Mouse (Mus musculus): ENCODE data around the gene Podxl. TPM values are rescaled to one million over a fixed set of nuclear protein-coding genes. Genes with fewer than 3 reads are reported as not detected.

The Podxl gene
- polyA plus RNA-seq, 1 experiment from 2014 or later = 10.8 TPM

GRCm38 (mm10) chr6:31597136-31597460, 33.3 kb upstream of the Podxl start:
- H3K27ac ChIP-seq (ENCODE audit: low read depth, low read length) = peak overlapping the region; percentile 76; the same call in 1 of the 2 replicates
- H3K27me3 ChIP-seq (ENCODE audit: control insufficient read depth, insufficient read depth, low read length) = no peaks in the 10 kb centered on the region
- no peak overlapping the region for H3K4me3 ChIP-seq (ENCODE audit: low read depth, low read length)
- peak overlapping the region; percentile 22; the same call in 1 of the 2 replicates for H3K4me2 ChIP-seq (ENCODE audit: low read depth)
- no peaks in the 10 kb centered on the region for H3K36me3 ChIP-seq (ENCODE audit: control insufficient read depth, insufficient read depth, low read length)
- 18% methylated on average over 4 of the region's 4 CpGs for WGBS
- DNase-seq (ENCODE audit: low spot score) (no peak), ATAC-seq (ENCODE audit: insufficient read depth, low FRiP score, low TSS enrichment) (no peak; the same call in 1 of the 2 replicates)
- no peak overlapping the region for H3K9ac ChIP-seq (ENCODE audit: low read length)
- peaks cover 20% of the 10 kb centered on the region for H3K4me1 ChIP-seq (ENCODE audit: control insufficient read depth, insufficient read depth, low read length)
- no peaks in the 10 kb centered on the region for H3K9me3 ChIP-seq (ENCODE audit: control insufficient read depth, low read length)

- Histone ChIP-seq H3K4me3 (ENCODE audit: low read depth, low read length) (no peak overlapping the region), H3K4me1 (ENCODE audit: control insufficient read depth, insufficient read depth, low read length) (peaks cover 20% of the 10 kb centered on the region), H3K36me3 (ENCODE audit: control insufficient read depth, insufficient read depth, low read length) (no peaks in the 10 kb centered on the region), H3K27me3 (ENCODE audit: control insufficient read depth, insufficient read depth, low read length) (no peaks in the 10 kb centered on the region), H3K9me3 (ENCODE audit: control insufficient read depth, low read length) (no peaks in the 10 kb centered on the region), H3K4me2 (ENCODE audit: low read depth) (peak overlapping the region; percentile 22), H3K27ac (ENCODE audit: low read depth, low read length) (peak overlapping the region; percentile 76), H3K9ac (ENCODE audit: low read length) (0 out of 2 replicates have a peak overlapping the region, but pooled peaks have one; percentile 31)
- 11% methylated on average over 20 of the region's 20 CpGs for WGBS
- DNase-seq (ENCODE audit: low spot score) (peak; percentile 78), ATAC-seq (ENCODE audit: insufficient read depth, low FRiP score, low TSS enrichment) (peak; percentile 85)
These were observed 32.8 kb upstream of the Podxl start for GRCm38 (mm10) chr6:31596346-31597135.

GRCm38 (mm10) chr6:31592579-31593238, 28.9 kb upstream of the Podxl start:
- DNase-seq (ENCODE audit: low spot score) (no peak), ATAC-seq (ENCODE audit: insufficient read depth, low FRiP score, low TSS enrichment) (no peak)
- Histone ChIP-seq H3K36me3 (ENCODE audit: control insufficient read depth, insufficient read depth, low read length) (no peaks in the 10 kb centered on the region), H3K4me1 (ENCODE audit: control insufficient read depth, insufficient read depth, low read length) (peaks cover 9% of the 10 kb centered on the region), H3K4me2 (ENCODE audit: low read depth) (no peak overlapping the region), H3K27ac (ENCODE audit: low read depth, low read length) (no peak overlapping the region), H3K9ac (ENCODE audit: low read length) (no peak overlapping the region), H3K9me3 (ENCODE audit: control insufficient read depth, low read length) (no peaks in the 10 kb centered on the region), H3K4me3 (ENCODE audit: low read depth, low read length) (no peak overlapping the region), H3K27me3 (ENCODE audit: control insufficient read depth, insufficient read depth, low read length) (no peaks in the 10 kb centered on the region)
- WGBS = 81% methylated on average over 1 of the region's 1 CpGs

- 81% methylated on average over 2 of the region's 2 CpGs for WGBS
These were observed 28.3 kb upstream of the Podxl start for GRCm38 (mm10) chr6:31592128-31592527.

GRCm38 (mm10) chr6:31591676-31592075, 27.9 kb upstream of the Podxl start:
- no peaks in the 10 kb centered on the region for H3K9me3 ChIP-seq (ENCODE audit: control insufficient read depth, low read length)
- no peak overlapping the region for H3K27ac ChIP-seq (ENCODE audit: low read depth, low read length)
- H3K4me1 ChIP-seq (ENCODE audit: control insufficient read depth, insufficient read depth, low read length) = peaks cover 5% of the 10 kb centered on the region
- DNase-seq (ENCODE audit: low spot score) = no peak
- no peak overlapping the region for H3K4me2 ChIP-seq (ENCODE audit: low read depth)
- 93% methylated on average over 3 of the region's 3 CpGs for WGBS
- no peak for ATAC-seq (ENCODE audit: insufficient read depth, low FRiP score, low TSS enrichment)
- no peaks in the 10 kb centered on the region for H3K27me3 ChIP-seq (ENCODE audit: control insufficient read depth, insufficient read depth, low read length)
- H3K36me3 ChIP-seq (ENCODE audit: control insufficient read depth, insufficient read depth, low read length) = no peaks in the 10 kb centered on the region
- H3K4me3 ChIP-seq (ENCODE audit: low read depth, low read length) = no peak overlapping the region
- H3K9ac ChIP-seq (ENCODE audit: low read length) = no peak overlapping the region

More at GRCm38 (mm10) chr6:31592128-31592527, 28.3 kb upstream of the Podxl start:
- no peaks in the 10 kb centered on the region for H3K36me3 ChIP-seq (ENCODE audit: control insufficient read depth, insufficient read depth, low read length)
- ATAC-seq (ENCODE audit: insufficient read depth, low FRiP score, low TSS enrichment) (no peak), DNase-seq (ENCODE audit: low spot score) (no peak)
- no peaks in the 10 kb centered on the region for H3K27me3 ChIP-seq (ENCODE audit: control insufficient read depth, insufficient read depth, low read length)
- no peak overlapping the region for H3K9ac ChIP-seq (ENCODE audit: low read length)
- no peaks in the 10 kb centered on the region for H3K9me3 ChIP-seq (ENCODE audit: control insufficient read depth, low read length)
- H3K4me1 ChIP-seq (ENCODE audit: control insufficient read depth, insufficient read depth, low read length) = peaks cover 9% of the 10 kb centered on the region
- H3K4me3 ChIP-seq (ENCODE audit: low read depth, low read length) = no peak overlapping the region
- H3K4me2 ChIP-seq (ENCODE audit: low read depth) = no peak overlapping the region
- H3K27ac ChIP-seq (ENCODE audit: low read depth, low read length) = no peak overlapping the region

GRCm38 (mm10) chr6:31590754-31591153, 27.0 kb upstream of the Podxl start:
- no peak overlapping the region for H3K27ac ChIP-seq (ENCODE audit: low read depth, low read length)
- no peaks in the 10 kb centered on the region for H3K27me3 ChIP-seq (ENCODE audit: control insufficient read depth, insufficient read depth, low read length)
- WGBS = 88% methylated on average over 2 of the region's 2 CpGs
- no peak overlapping the region for H3K9ac ChIP-seq (ENCODE audit: low read length)
- no peak overlapping the region for H3K4me3 ChIP-seq (ENCODE audit: low read depth, low read length)
- H3K36me3 ChIP-seq (ENCODE audit: control insufficient read depth, insufficient read depth, low read length) = no peaks in the 10 kb centered on the region
- DNase-seq (ENCODE audit: low spot score) (no peak), ATAC-seq (ENCODE audit: insufficient read depth, low FRiP score, low TSS enrichment) (no peak)
- H3K9me3 ChIP-seq (ENCODE audit: control insufficient read depth, low read length) = no peaks in the 10 kb centered on the region
- no peaks in the 10 kb centered on the region for H3K4me1 ChIP-seq (ENCODE audit: control insufficient read depth, insufficient read depth, low read length)
- no peak overlapping the region for H3K4me2 ChIP-seq (ENCODE audit: low read depth)

GRCm38 (mm10) chr6:31589268-31589667, 25.5 kb upstream of the Podxl start:
- DNase-seq (ENCODE audit: low spot score) = no peak
- H3K9ac ChIP-seq (ENCODE audit: low read length) = no peak overlapping the region
- no peaks in the 10 kb centered on the region for H3K9me3 ChIP-seq (ENCODE audit: control insufficient read depth, low read length)
- no peak overlapping the region for H3K4me3 ChIP-seq (ENCODE audit: low read depth, low read length)
- H3K27me3 ChIP-seq (ENCODE audit: control insufficient read depth, insufficient read depth, low read length) = no peaks in the 10 kb centered on the region
- ATAC-seq (ENCODE audit: insufficient read depth, low FRiP score, low TSS enrichment) = no peak
- H3K36me3 ChIP-seq (ENCODE audit: control insufficient read depth, insufficient read depth, low read length) = no peaks in the 10 kb centered on the region
- WGBS = 85% methylated on average over 3 of the region's 3 CpGs
- no peak overlapping the region for H3K27ac ChIP-seq (ENCODE audit: low read depth, low read length)
- H3K4me1 ChIP-seq (ENCODE audit: control insufficient read depth, insufficient read depth, low read length) = no peaks in the 10 kb centered on the region
- H3K4me2 ChIP-seq (ENCODE audit: low read depth) = no peak overlapping the region

GRCm38 (mm10) chr6:31587655-31588054, 23.9 kb upstream of the Podxl start:
- no peaks in the 10 kb centered on the region for H3K4me1 ChIP-seq (ENCODE audit: control insufficient read depth, insufficient read depth, low read length)
- no peak for ATAC-seq (ENCODE audit: insufficient read depth, low FRiP score, low TSS enrichment)
- 55% methylated on average over 4 of the region's 4 CpGs for WGBS

GRCm38 (mm10) chr6:31586127-31586526, 22.3 kb upstream of the Podxl start:
- H3K27ac ChIP-seq (ENCODE audit: low read depth, low read length) = no peak overlapping the region
- ATAC-seq (ENCODE audit: insufficient read depth, low FRiP score, low TSS enrichment) (no peak), DNase-seq (ENCODE audit: low spot score) (no peak)
- 84% methylated on average over 2 of the region's 2 CpGs for WGBS
- H3K4me1 ChIP-seq (ENCODE audit: control insufficient read depth, insufficient read depth, low read length) = no peaks in the 10 kb centered on the region
- H3K4me2 ChIP-seq (ENCODE audit: low read depth) = no peak overlapping the region
- no peaks in the 10 kb centered on the region for H3K27me3 ChIP-seq (ENCODE audit: control insufficient read depth, insufficient read depth, low read length)
- no peak overlapping the region for H3K4me3 ChIP-seq (ENCODE audit: low read depth, low read length)
- no peaks in the 10 kb centered on the region for H3K9me3 ChIP-seq (ENCODE audit: control insufficient read depth, low read length)
- H3K36me3 ChIP-seq (ENCODE audit: control insufficient read depth, insufficient read depth, low read length) = no peaks in the 10 kb centered on the region
- H3K9ac ChIP-seq (ENCODE audit: low read length) = no peak overlapping the region

More at GRCm38 (mm10) chr6:31587655-31588054, 23.9 kb upstream of the Podxl start:
- no peak overlapping the region for H3K4me2 ChIP-seq (ENCODE audit: low read depth)
- no peaks in the 10 kb centered on the region for H3K27me3 ChIP-seq (ENCODE audit: control insufficient read depth, insufficient read depth, low read length)
- H3K9me3 ChIP-seq (ENCODE audit: control insufficient read depth, low read length) = no peaks in the 10 kb centered on the region
- no peak for DNase-seq (ENCODE audit: low spot score)
- H3K36me3 ChIP-seq (ENCODE audit: control insufficient read depth, insufficient read depth, low read length) = no peaks in the 10 kb centered on the region
- no peak overlapping the region for H3K9ac ChIP-seq (ENCODE audit: low read length)
- no peak overlapping the region for H3K27ac ChIP-seq (ENCODE audit: low read depth, low read length)
- no peak overlapping the region for H3K4me3 ChIP-seq (ENCODE audit: low read depth, low read length)

Data from neural tube, embryonic 11.5 days (tissue).